Mouse (Mus musculus): ENCODE data around the gene Asb4. TPM values are rescaled to one million over a fixed set of nuclear protein-coding genes. Genes with fewer than 3 reads are reported as not detected.
A peak's percentile ranks its signal among the peaks of the same experiment; 100 is the strongest.

Gene Asb4
- polyA plus RNA-seq, 1 experiment from 2014 or later = 31.4 TPM

- 77% methylated on average over 15 of the region's 15 CpGs for WGBS
- 0 out of 2 replicates have a peak, but pooled peaks cover 5% of the 10 kb centered on the region for H3K4me1 ChIP-seq (ENCODE audit: control insufficient read depth, insufficient read depth, low read length)
- no peaks in the 10 kb centered on the region for H3K27me3 ChIP-seq (replicated peaks; ENCODE audit: control insufficient read depth, insufficient read depth, low read length)
- H3K4me3 ChIP-seq (ENCODE audit: low read depth, low read length) = no peak overlapping the region
- H3K36me3 ChIP-seq (ENCODE audit: control insufficient read depth, insufficient read depth, low read length) = no peaks in the 10 kb centered on the region
- H3K9ac ChIP-seq (ENCODE audit: low read depth, low read length) = no peak overlapping the region
- no peak overlapping the region for H3K4me2 ChIP-seq (ENCODE audit: low read depth, low read length)
- peak; percentile 22 for DNase-seq (ENCODE audit: low spot score)
- no peaks in the 10 kb centered on the region for H3K9me3 ChIP-seq (ENCODE audit: control insufficient read depth, low read length)
- H3K27ac ChIP-seq (replicated peaks; ENCODE audit: low read depth, low read length) = no peak overlapping the region
- peak; percentile 41; the same call in 1 of the 2 replicates for ATAC-seq (ENCODE audit: low read depth)
These were observed 40.4 kb downstream of the Asb4 start for GRCm38 (mm10) chr6:5423594-5423993.

- no peak overlapping the region for H3K27ac ChIP-seq (replicated peaks; ENCODE audit: low read depth, low read length)
- no peaks in the 10 kb centered on the region for H3K27me3 ChIP-seq (replicated peaks; ENCODE audit: control insufficient read depth, insufficient read depth, low read length)
- H3K4me3 ChIP-seq (ENCODE audit: low read depth, low read length) = no peak overlapping the region
- H3K9ac ChIP-seq (ENCODE audit: low read depth, low read length) = no peak overlapping the region
- DNase-seq (ENCODE audit: low spot score) (no peak), ATAC-seq (ENCODE audit: low read depth) (no peak)
- no peaks in the 10 kb centered on the region for H3K9me3 ChIP-seq (ENCODE audit: control insufficient read depth, low read length)
- no peaks in the 10 kb centered on the region for H3K4me1 ChIP-seq (ENCODE audit: control insufficient read depth, insufficient read depth, low read length)
- H3K36me3 ChIP-seq (ENCODE audit: control insufficient read depth, insufficient read depth, low read length) = no peaks in the 10 kb centered on the region
- WGBS = 95% methylated on average over 2 of the region's 2 CpGs
- H3K4me2 ChIP-seq (ENCODE audit: low read depth, low read length) = no peak overlapping the region
These were observed 43.8 kb downstream of the Asb4 start for GRCm38 (mm10) chr6:5427033-5427432.

- DNase-seq (ENCODE audit: low spot score) (no peak), ATAC-seq (ENCODE audit: low read depth) (no peak)
- no peaks in the 10 kb centered on the region for H3K9me3 ChIP-seq (ENCODE audit: control insufficient read depth, low read length)
- WGBS = 90% methylated on average over 4 of the region's 4 CpGs
- no peak overlapping the region for H3K9ac ChIP-seq (ENCODE audit: low read depth, low read length)
- H3K4me3 ChIP-seq (ENCODE audit: low read depth, low read length) = no peak overlapping the region
- H3K27ac ChIP-seq (replicated peaks; ENCODE audit: low read depth, low read length) = no peak overlapping the region
- no peaks in the 10 kb centered on the region for H3K4me1 ChIP-seq (ENCODE audit: control insufficient read depth, insufficient read depth, low read length)
- H3K27me3 ChIP-seq (replicated peaks; ENCODE audit: control insufficient read depth, insufficient read depth, low read length) = no peaks in the 10 kb centered on the region
- H3K4me2 ChIP-seq (ENCODE audit: low read depth, low read length) = no peak overlapping the region
- no peaks in the 10 kb centered on the region for H3K36me3 ChIP-seq (ENCODE audit: control insufficient read depth, insufficient read depth, low read length)
These were observed 46.4 kb downstream of the Asb4 start for GRCm38 (mm10) chr6:5429562-5429961.

- 94% methylated on average over 4 of the region's 4 CpGs for WGBS
- no peak overlapping the region for H3K27ac ChIP-seq (replicated peaks; ENCODE audit: low read depth, low read length)
- no peaks in the 10 kb centered on the region for H3K4me1 ChIP-seq (ENCODE audit: control insufficient read depth, insufficient read depth, low read length)
- no peak overlapping the region for H3K4me3 ChIP-seq (ENCODE audit: low read depth, low read length)
- H3K9ac ChIP-seq (ENCODE audit: low read depth, low read length) = no peak overlapping the region
- DNase-seq (ENCODE audit: low spot score) (no peak), ATAC-seq (ENCODE audit: low read depth) (no peak)
- no peaks in the 10 kb centered on the region for H3K36me3 ChIP-seq (ENCODE audit: control insufficient read depth, insufficient read depth, low read length)
- H3K4me2 ChIP-seq (ENCODE audit: low read depth, low read length) = no peak overlapping the region
- H3K9me3 ChIP-seq (ENCODE audit: control insufficient read depth, low read length) = no peaks in the 10 kb centered on the region
- no peaks in the 10 kb centered on the region for H3K27me3 ChIP-seq (replicated peaks; ENCODE audit: control insufficient read depth, insufficient read depth, low read length)
These were observed 46.9 kb downstream of the Asb4 start for GRCm38 (mm10) chr6:5429982-5430550.

- ATAC-seq (ENCODE audit: low read depth) (no peak), DNase-seq (ENCODE audit: low spot score) (no peak)
- Histone ChIP-seq H3K4me1 (ENCODE audit: control insufficient read depth, insufficient read depth, low read length) (no peaks in the 10 kb centered on the region), H3K4me3 (ENCODE audit: low read depth, low read length) (no peak overlapping the region), H3K36me3 (ENCODE audit: control insufficient read depth, insufficient read depth, low read length) (no peaks in the 10 kb centered on the region), H3K27me3 (replicated peaks; ENCODE audit: control insufficient read depth, insufficient read depth, low read length) (no peaks in the 10 kb centered on the region), H3K9ac (ENCODE audit: low read depth, low read length) (no peak overlapping the region), H3K4me2 (ENCODE audit: low read depth, low read length) (no peak overlapping the region), H3K27ac (replicated peaks; ENCODE audit: low read depth, low read length) (no peak overlapping the region), H3K9me3 (ENCODE audit: control insufficient read depth, low read length) (no peaks in the 10 kb centered on the region)
- WGBS = 79% methylated on average over 2 of the region's 2 CpGs
These were observed 50.7 kb downstream of the Asb4 start for GRCm38 (mm10) chr6:5433887-5434286.

GRCm38 (mm10) chr6:5437757-5438156 lies 54.6 kb downstream of the Asb4 start:
- no peak overlapping the region for H3K4me3 ChIP-seq (ENCODE audit: low read depth, low read length)
- H3K9me3 ChIP-seq (ENCODE audit: control insufficient read depth, low read length) = no peaks in the 10 kb centered on the region
- no peaks in the 10 kb centered on the region for H3K36me3 ChIP-seq (ENCODE audit: control insufficient read depth, insufficient read depth, low read length)
- H3K4me1 ChIP-seq (ENCODE audit: control insufficient read depth, insufficient read depth, low read length) = peaks cover 3% of the 10 kb centered on the region; the same call in 1 of the 2 replicates
- no peaks in the 10 kb centered on the region for H3K27me3 ChIP-seq (replicated peaks; ENCODE audit: control insufficient read depth, insufficient read depth, low read length)
- DNase-seq (ENCODE audit: low spot score) (peak; percentile 17), ATAC-seq (ENCODE audit: low read depth) (peak; percentile 18; the same call in 1 of the 2 replicates)
- H3K4me2 ChIP-seq (ENCODE audit: low read depth, low read length) = no peak overlapping the region
- H3K27ac ChIP-seq (replicated peaks; ENCODE audit: low read depth, low read length) = no peak overlapping the region
- H3K9ac ChIP-seq (ENCODE audit: low read depth, low read length) = no peak overlapping the region
- 44% methylated on average over 4 of the region's 4 CpGs for WGBS

GRCm38 (mm10) chr6:5441221-5441620 lies 58.0 kb downstream of the Asb4 start:
- Histone ChIP-seq H3K36me3 (ENCODE audit: control insufficient read depth, insufficient read depth, low read length) (no peaks in the 10 kb centered on the region), H3K27me3 (replicated peaks; ENCODE audit: control insufficient read depth, insufficient read depth, low read length) (no peaks in the 10 kb centered on the region), H3K4me3 (ENCODE audit: low read depth, low read length) (no peak overlapping the region), H3K27ac (replicated peaks; ENCODE audit: low read depth, low read length) (no peak overlapping the region), H3K9me3 (ENCODE audit: control insufficient read depth, low read length) (no peaks in the 10 kb centered on the region), H3K4me1 (ENCODE audit: control insufficient read depth, insufficient read depth, low read length) (peaks cover 11% of the 10 kb centered on the region; the same call in 1 of the 2 replicates), H3K4me2 (ENCODE audit: low read depth, low read length) (no peak overlapping the region), H3K9ac (ENCODE audit: low read depth, low read length) (no peak overlapping the region)
- WGBS = 84% methylated on average over 6 of the region's 6 CpGs
- DNase-seq (ENCODE audit: low spot score) = no peak
- no peak for ATAC-seq (ENCODE audit: low read depth)

GRCm38 (mm10) chr6:5442316-5443085 lies 59.3 kb downstream of the Asb4 start:
- H3K27me3 ChIP-seq (replicated peaks; ENCODE audit: control insufficient read depth, insufficient read depth, low read length) = no peaks in the 10 kb centered on the region
- DNase-seq (ENCODE audit: low spot score) (peak; percentile 61), ATAC-seq (ENCODE audit: low read depth) (peak; percentile 62)
- H3K4me2 ChIP-seq (ENCODE audit: low read depth, low read length) = peak overlapping the region; percentile 13
- no peak overlapping the region for H3K27ac ChIP-seq (replicated peaks; ENCODE audit: low read depth, low read length)
- WGBS = 10% methylated on average over 12 of the region's 14 CpGs
- no peak overlapping the region for H3K4me3 ChIP-seq (ENCODE audit: low read depth, low read length)
- no peaks in the 10 kb centered on the region for H3K36me3 ChIP-seq (ENCODE audit: control insufficient read depth, insufficient read depth, low read length)
- no peak overlapping the region for H3K9ac ChIP-seq (ENCODE audit: low read depth, low read length)
- H3K9me3 ChIP-seq (ENCODE audit: control insufficient read depth, low read length) = no peaks in the 10 kb centered on the region
- H3K4me1 ChIP-seq (ENCODE audit: control insufficient read depth, insufficient read depth, low read length) = peaks cover 11% of the 10 kb centered on the region; the same call in 1 of the 2 replicates
